Mouse (Mus musculus): ENCODE data around the gene Itih1.

DNA sequence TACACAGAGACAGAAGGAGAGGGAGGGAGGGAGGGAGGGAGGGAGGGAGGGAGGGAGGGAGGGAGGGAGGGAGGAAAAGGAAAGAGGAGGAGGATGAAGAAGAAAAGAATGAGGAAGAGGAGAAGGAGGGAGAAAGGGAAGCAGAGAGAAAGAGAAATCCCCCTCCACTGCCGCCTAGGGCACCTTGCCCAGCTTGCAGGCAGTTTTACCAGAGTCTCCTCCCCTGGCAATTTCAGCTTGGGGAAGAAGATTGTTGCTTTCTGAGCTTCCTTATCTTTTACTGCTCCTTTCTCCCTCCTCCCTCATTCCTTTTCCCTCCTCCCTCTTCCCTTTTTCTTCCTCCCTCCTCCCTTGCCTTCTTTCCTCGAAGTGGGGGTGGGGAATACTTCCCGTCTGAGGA lies 40.1 kb downstream of the Itih1 start:
- no peak for TF ChIP-seq CTCF (IDR thresholded peaks at IDR 0.05; ENCODE audit: borderline replicate concordance, control insufficient read depth, extremely low read depth, insufficient read depth, low read length, poor library complexity)
- no peak for TF ChIP-seq POLR2A (IDR thresholded peaks at IDR 0.05; ENCODE audit: control insufficient read depth, extremely low read depth, insufficient read depth, low read length, poor library complexity)

All from thymus, adult 2 months (tissue).